Mouse (Mus musculus) cerebellum, adult 2 months (tissue): ENCODE results near the gene Adh6b.

Experiments
- CTCF ChIP-seq: fragments of 200-500 bp; IDR thresholded peaks from 2 replicates; pipeline ENCODE4 v1.5.1; 2011; ENCODE audit warnings: low read depth, mild to moderate bottlenecking, control low read depth, low read length, moderate library complexity, borderline replicate concordance; ENCODE audit not compliant: insufficient read depth
- POLR2A ChIP-seq: fragments of 200-500 bp; IDR thresholded peaks from 2 replicates; pipeline ENCODE4 v1.6.1; 2011; ENCODE audit warnings: low read length, control low read depth, borderline replicate concordance; ENCODE audit not compliant: insufficient read depth

- TF ChIP-seq POLR2A (no peak), CTCF (no peak)
Measured at GRCm38 (mm10) chr3:138304489-138304871, 37.1 kb upstream of the Adh6b start.
